In the genomic region with DNA sequence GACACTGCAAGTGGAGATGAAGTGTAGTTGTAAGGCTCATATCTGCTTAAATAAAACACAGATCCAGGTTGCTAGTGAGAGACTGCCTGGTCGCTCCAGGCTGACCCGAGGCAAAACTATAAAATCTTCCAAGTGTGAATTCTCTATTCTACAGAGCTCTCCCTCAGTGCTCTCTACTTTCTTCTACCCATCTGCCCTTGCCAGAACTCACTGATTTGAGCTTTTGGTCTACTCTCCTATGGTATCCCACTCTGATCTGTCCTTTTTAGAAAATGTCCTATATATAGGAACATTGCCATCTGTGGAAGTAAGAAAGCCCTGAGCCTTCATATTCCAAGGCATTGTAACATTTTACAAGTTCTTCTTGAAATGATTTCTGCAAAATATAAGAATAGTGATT, we compare ENCODE assay signal across 25 mouse cellular contexts.
"Had no signal": no experiment of that assay in that cellular context is flagged by ENCODE, and none has a peak within 500 bp of the region (broad histone marks: within the 10 kb centered on the region; RNA-seq: fewer than 3 reads in every experiment).

No protein-coding gene starts in this region.

- H3K9me3 ChIP-seq: heart, embryonic 13.5 days; heart, embryonic 15.5 days; hindbrain, embryonic 13.5 days; hindbrain, embryonic 15.5 days; intestine, embryonic 15.5 days; limb, embryonic 10.5 days; limb, embryonic 12.5 days had no signal

- DNase-seq: gastrocnemius, postnatal 14 days; gastrocnemius, postnatal 36 days; heart, adult 11 months; heart, adult 2 months; heart, postnatal 14 days; heart, postnatal 36 days; kidney, adult 18-20 months; kidney, adult 8-10 months; kidney, postnatal 10 days; kidney, postnatal 25 days; kidney, postnatal 4 days; liver had no signal

- H3K27ac ChIP-seq: heart, adult 2 months; heart, embryonic 13.5 days; heart, embryonic 15.5 days; hindbrain, embryonic 13.5 days; hindbrain, embryonic 15.5 days; hindbrain, postnatal 0 days; intestine, embryonic 15.5 days; layer of hippocampus, adult 2 months; limb, embryonic 10.5 days; limb, embryonic 12.5 days had no signal

- H3K4me1 ChIP-seq: heart, embryonic 13.5 days; heart, embryonic 15.5 days; hindbrain, embryonic 13.5 days; hindbrain, embryonic 15.5 days; intestine, embryonic 15.5 days; limb, embryonic 10.5 days; limb, embryonic 12.5 days had no signal

- H3K27me3 ChIP-seq: heart, embryonic 13.5 days; heart, embryonic 15.5 days; hindbrain, embryonic 13.5 days; hindbrain, embryonic 15.5 days; intestine, embryonic 15.5 days; limb, embryonic 12.5 days had no signal

- H3K36me3 ChIP-seq: heart, embryonic 13.5 days; heart, embryonic 15.5 days; hindbrain, embryonic 13.5 days; hindbrain, embryonic 15.5 days; intestine, embryonic 15.5 days; limb, embryonic 10.5 days; limb, embryonic 12.5 days had no signal

- H3K4me3 ChIP-seq: heart, adult 2 months; heart, embryonic 13.5 days; heart, embryonic 15.5 days; hindbrain, embryonic 13.5 days; hindbrain, embryonic 15.5 days; intestine, embryonic 15.5 days; layer of hippocampus, adult 2 months; left cerebral cortex, adult 2 months; limb, embryonic 10.5 days; limb, embryonic 12.5 days had no signal

- H3K9ac ChIP-seq: heart, embryonic 13.5 days; heart, embryonic 15.5 days; hindbrain, embryonic 13.5 days; hindbrain, embryonic 15.5 days; intestine, embryonic 15.5 days; limb, embryonic 12.5 days had no signal

- H3K4me2 ChIP-seq: heart, embryonic 11.5 days; heart, embryonic 13.5 days; heart, embryonic 15.5 days; hindbrain, embryonic 13.5 days; hindbrain, embryonic 15.5 days; intestine, embryonic 15.5 days; limb, embryonic 12.5 days; liver, embryonic 11.5 days had no signal

- ATAC-seq: hindbrain, postnatal 0 days; intestine, embryonic 15.5 days; intestine, postnatal 0 days had no signal
